Mouse (Mus musculus): Measurements from ENCODE around the gene Pdia4. TPM values are rescaled to one million over a fixed set of nuclear protein-coding genes. Genes with fewer than 3 reads are reported as not detected.

The Pdia4 gene
- polyA plus RNA-seq (2015; fragmentation: Illumina TruSeq; extraction: RNeasy Lipid Tissue Mini Kit (QIAGEN cat#74804); ENCODE audit: low read depth, low replicate concordance) = 43.0 TPM

DNA sequence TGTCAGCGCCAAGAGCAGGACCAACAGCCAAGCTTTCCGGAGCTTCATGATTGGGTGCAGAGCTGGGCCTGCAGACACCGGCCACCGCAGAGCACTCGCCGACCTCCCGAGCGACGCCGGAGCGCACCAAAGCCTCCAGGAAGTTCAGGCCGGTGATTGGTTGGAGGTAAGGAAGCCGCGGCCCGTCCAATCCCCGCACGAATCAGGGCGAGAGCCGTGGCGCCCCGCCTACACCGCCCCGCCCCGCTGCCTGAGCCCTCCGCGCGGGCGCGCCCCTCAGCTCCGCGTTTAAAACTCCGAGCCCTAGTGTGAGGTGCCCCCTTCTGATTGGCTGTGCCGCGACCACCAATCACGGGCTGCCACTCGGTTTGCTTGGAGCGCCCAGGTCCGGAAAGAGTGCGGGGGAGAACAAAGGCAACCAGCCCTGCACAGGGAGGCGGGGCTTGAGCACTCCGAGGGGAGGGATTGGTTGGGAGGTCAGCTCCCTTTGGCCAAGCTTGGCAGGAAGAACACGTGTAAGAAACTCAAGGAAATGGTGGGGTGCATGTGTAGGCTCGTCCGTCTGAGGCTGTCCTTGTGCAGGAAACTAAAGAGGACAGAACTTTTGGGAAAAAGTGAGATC is at the start of gene Pdia4:
Gene Pdia4, minus strand, starts transcription at position 174 of the 622 bp plus-strand sequence.

DNA sequence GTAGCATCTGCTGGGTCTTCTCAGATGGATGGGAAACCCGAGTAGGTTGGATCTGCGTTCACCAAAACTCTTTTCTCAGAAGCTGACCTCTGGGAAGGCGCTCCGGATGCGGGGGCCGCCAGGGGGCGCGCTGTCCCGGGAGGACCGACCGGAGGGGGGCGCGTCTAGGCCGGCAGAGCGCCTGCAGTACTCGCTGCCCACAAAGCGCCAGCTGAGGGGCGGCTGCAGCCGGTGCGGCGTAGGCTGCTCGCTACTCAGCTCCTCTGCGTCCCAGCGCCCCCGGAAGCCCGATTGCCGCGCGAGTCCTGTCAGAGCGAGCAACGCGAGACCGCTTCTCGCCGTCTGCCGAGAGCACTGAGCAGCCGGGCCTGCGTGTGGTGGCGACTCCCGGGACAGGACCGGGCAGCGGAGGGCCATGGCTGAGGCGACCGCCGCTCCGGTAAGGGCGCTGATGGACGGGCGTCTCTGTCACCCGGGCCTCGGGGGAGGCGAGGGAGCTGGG is 22.3 kb upstream of the Pdia4 start, which contains the start of gene Zfp398:
Gene Zfp398, plus strand, starts transcription at position 180 of the 502 bp plus-strand sequence.

GRCm38 (mm10) chr6:47830104-47831078 is 17.2 kb upstream of the Pdia4 start, which contains the start of gene Zfp786:
TSS of gene Zfp786 (minus strand) at chr6:47830867.

Other genes starting within 250 kb of the Pdia4 start
- gene Ezh2, start 218.1 kb downstream of the Pdia4 start, polyA plus RNA-seq (2015; fragmentation: Illumina TruSeq; extraction: RNeasy Lipid Tissue Mini Kit (QIAGEN cat#74804); ENCODE audit: low read depth, low replicate concordance) = 8.8 TPM
- gene Zfp786, start 17.4 kb upstream of the Pdia4 start, polyA plus RNA-seq (2015; fragmentation: Illumina TruSeq; extraction: RNeasy Lipid Tissue Mini Kit (QIAGEN cat#74804); ENCODE audit: low read depth, low replicate concordance) = 3.2 TPM
- gene Zfp398, start 22.2 kb upstream of the Pdia4 start, polyA plus RNA-seq (2015; fragmentation: Illumina TruSeq; extraction: RNeasy Lipid Tissue Mini Kit (QIAGEN cat#74804); ENCODE audit: low read depth, low replicate concordance) = 11.1 TPM
- gene Zfp282, start 63.8 kb upstream of the Pdia4 start, polyA plus RNA-seq (2015; fragmentation: Illumina TruSeq; extraction: RNeasy Lipid Tissue Mini Kit (QIAGEN cat#74804); ENCODE audit: low read depth, low replicate concordance) = 6.8 TPM
- 10.9 TPM for gene Zfp212, start 107.0 kb upstream of the Pdia4 start, polyA plus RNA-seq (2015; fragmentation: Illumina TruSeq; extraction: RNeasy Lipid Tissue Mini Kit (QIAGEN cat#74804); ENCODE audit: low read depth, low replicate concordance)
- gene Zfp956, start 140.0 kb upstream of the Pdia4 start, polyA plus RNA-seq (2015; fragmentation: Illumina TruSeq; extraction: RNeasy Lipid Tissue Mini Kit (QIAGEN cat#74804); ENCODE audit: low read depth, low replicate concordance) = 16.6 TPM
- 21.3 TPM for gene Zfp777, start 235.5 kb upstream of the Pdia4 start, polyA plus RNA-seq (2015; fragmentation: Illumina TruSeq; extraction: RNeasy Lipid Tissue Mini Kit (QIAGEN cat#74804); ENCODE audit: low read depth, low replicate concordance)

Measured in brain, adult 10 weeks (tissue).